Mouse (Mus musculus) retina, postnatal 7 days (tissue): Measurements from ENCODE around the gene Mapk13.
A peak's percentile ranks its signal among the peaks of the same experiment; 100 is the strongest.
"Not testable (repeated sequence)": the region's sequence is repeated elsewhere in the genome, so short reads cannot be mapped to it uniquely, and the experiment has no call there.

ENCODE experiments used
- DNase-seq: peaks from one replicate; pipeline ENCODE4 v3.0.0-alpha.2; 2012; ENCODE audit warnings: low read depth, low spot score

The Mapk13 gene

GRCm38 (mm10) chr17:28769121-28769874 is at the start of gene Mapk13:
TSS of gene Mapk13 (plus strand) at chr17:28769297.
- DNase-seq, result no peak

- no peak for DNase-seq
Measured at GRCm38 (mm10) chr17:28725783-28726182, 43.3 kb upstream of the Mapk13 start, which contains the start of gene AC170998.1. TSS of gene AC170998.1 (plus strand) at chr17:28726083.

- not testable (repeated sequence) for DNase-seq
Measured at GRCm38 (mm10) chr17:28727511-28727910, 41.6 kb upstream of the Mapk13 start.

GRCm38 (mm10) chr17:28735317-28736105 is 33.6 kb upstream of the Mapk13 start:
- DNase-seq, result no peak

- no peak for DNase-seq
Measured at GRCm38 (mm10) chr17:28736486-28736885, 32.6 kb upstream of the Mapk13 start.

GRCm38 (mm10) chr17:28737973-28738372 is 31.1 kb upstream of the Mapk13 start:
- DNase-seq, result no peak

- DNase-seq, result no peak
Measured at GRCm38 (mm10) chr17:28739244-28739643, 29.9 kb upstream of the Mapk13 start.

GRCm38 (mm10) chr17:28743145-28743866 is 25.8 kb upstream of the Mapk13 start:
- no peak for DNase-seq

- no peak for DNase-seq
Measured at GRCm38 (mm10) chr17:28743916-28744315, 25.2 kb upstream of the Mapk13 start.

GRCm38 (mm10) chr17:28745773-28746172 is 23.3 kb upstream of the Mapk13 start:
- DNase-seq, result no peak

GRCm38 (mm10) chr17:28748001-28748400 is 21.1 kb upstream of the Mapk13 start:
- no peak for DNase-seq

- no peak for DNase-seq
Measured at GRCm38 (mm10) chr17:28750580-28750979, 18.5 kb upstream of the Mapk13 start.

GRCm38 (mm10) chr17:28756447-28756846 is 12.7 kb upstream of the Mapk13 start:
- no peak for DNase-seq

GRCm38 (mm10) chr17:28757470-28757869 is 11.6 kb upstream of the Mapk13 start:
- no peak for DNase-seq

- DNase-seq, result no peak
Measured at GRCm38 (mm10) chr17:28760736-28761312, 8.3 kb upstream of the Mapk13 start.

- DNase-seq, result peak; percentile 24
Measured at GRCm38 (mm10) chr17:28761871-28762270, 7.2 kb upstream of the Mapk13 start.

GRCm38 (mm10) chr17:28766203-28766602 is 2.9 kb upstream of the Mapk13 start:
- no peak for DNase-seq

GRCm38 (mm10) chr17:28766781-28767515 is 2.1 kb upstream of the Mapk13 start:
- DNase-seq, result no peak

- no peak for DNase-seq
Measured at GRCm38 (mm10) chr17:28769875-28770421, 851 bp downstream of the Mapk13 start.

- no peak for DNase-seq
Measured at GRCm38 (mm10) chr17:28771289-28771688, 2.2 kb downstream of the Mapk13 start.

GRCm38 (mm10) chr17:28774303-28774702 is 5.2 kb downstream of the Mapk13 start:
- not testable (repeated sequence) for DNase-seq
